Mouse (Mus musculus) stomach, embryonic 15.5 days (tissue): ENCODE results near the gene Unc45b. TPM values are rescaled to one million over a fixed set of nuclear protein-coding genes. Genes with fewer than 3 reads are reported as not detected.
"Not testable (repeated sequence)": the region's sequence is repeated elsewhere in the genome, so short reads cannot be mapped to it uniquely, and the experiment has no call there.

ENCODE experiments used
- ATAC-seq: fragments of 200-750 bp; cut with Nextera tagmentation; 2 replicates; pipeline ENCODE4 v1.8.0; 2017; ENCODE audit warnings: low read depth, moderate number of reproducible peaks, moderate TSS enrichment; ENCODE audit not compliant: insufficient read depth, low FRiP score
- H3K27ac ChIP-seq: fragments of 300-500 bp; sonication (generic); 2 replicates; pipeline ENCODE4 v1.5.1; 2015; ENCODE audit warnings: mild to moderate bottlenecking, inconsistent platforms
- H3K27me3 ChIP-seq: fragments of 300-500 bp; sonication (generic); replicated peaks from 2 replicates; pipeline ENCODE4 v1.6.1; 2015; ENCODE audit warnings: inconsistent platforms
- H3K36me3 ChIP-seq: fragments of 300-500 bp; sonication (generic); 2 replicates; pipeline ENCODE4 v1.6.1; 2015; ENCODE audit warnings: inconsistent platforms
- H3K4me1 ChIP-seq: fragments of 300-500 bp; sonication (generic); 2 replicates; pipeline ENCODE4 v1.6.1; 2015; ENCODE audit warnings: inconsistent platforms
- H3K4me2 ChIP-seq: fragments of 300-500 bp; sonication (generic); 2 replicates; pipeline ENCODE4 v1.6.1; 2015; ENCODE audit warnings: mild to moderate bottlenecking, inconsistent platforms
- H3K4me3 ChIP-seq: fragments of 300-500 bp; sonication (generic); replicated peaks from 2 replicates; pipeline ENCODE4 v1.5.1; 2015; ENCODE audit warnings: inconsistent platforms
- H3K9ac ChIP-seq: fragments of 300-500 bp; sonication (generic); 2 replicates; pipeline ENCODE4 v1.6.1; 2015; ENCODE audit warnings: inconsistent platforms
- H3K9me3 ChIP-seq: fragments of 300-500 bp; sonication (generic); 2 replicates; pipeline ENCODE4 v1.6.1; 2016; ENCODE audit warnings: inconsistent platforms
- WGBS: fragments of 180-500 bp; shearing (Covaris S2); methylation state at CpG from one replicate; pipeline ENCODE4 v1.1.7; 2015; 5-methylcytosine and 5-hydroxymethylcytosine counted together
- polyA plus RNA-seq: library from polyadenylated mRNA; unstranded; fragments of >200 nt; fragmentation: Nextera tagmentation; extraction: Ambion mirVana; gene quantifications from 2 replicates; pipeline ENCODE4 v1.2.1, GENCODE M21; 2015

The Unc45b gene
- polyA plus RNA-seq, 1 experiment from 2014 or later, result 2.6 TPM

- H3K4me3 ChIP-seq, result no peak overlapping the region
- no peak overlapping the region for H3K9ac ChIP-seq
- no peak overlapping the region for H3K4me2 ChIP-seq
- ATAC-seq, result no peak
- H3K9me3 ChIP-seq, result no peaks in the 10 kb centered on the region
- H3K36me3 ChIP-seq, result peaks cover 50% of the 10 kb centered on the region
- no peaks in the 10 kb centered on the region for H3K4me1 ChIP-seq
- 91% methylated on average over 20 of the region's 20 CpGs for WGBS
- H3K27me3 ChIP-seq, result no peaks in the 10 kb centered on the region
- no peak overlapping the region for H3K27ac ChIP-seq
These were observed 8.6 kb upstream of the Unc45b start for GRCm38 (mm10) chr11:82901606-82902310.

GRCm38 (mm10) chr11:82904952-82905351, 5.4 kb upstream of the Unc45b start:
- no peak overlapping the region for H3K4me2 ChIP-seq
- no peak overlapping the region for H3K9ac ChIP-seq
- H3K27ac ChIP-seq, result no peak overlapping the region
- ATAC-seq, result no peak
- H3K4me3 ChIP-seq, result no peak overlapping the region
- no peaks in the 10 kb centered on the region for H3K9me3 ChIP-seq
- peaks cover 6% of the 10 kb centered on the region; the same call in 1 of the 2 replicates for H3K4me1 ChIP-seq
- WGBS, result 65% methylated on average over 8 of the region's 8 CpGs
- peaks cover 45% of the 10 kb centered on the region for H3K36me3 ChIP-seq
- H3K27me3 ChIP-seq, result no peaks in the 10 kb centered on the region

GRCm38 (mm10) chr11:82905816-82906215, 4.5 kb upstream of the Unc45b start:
- Histone ChIP-seq H3K4me2 (no peak overlapping the region), H3K27me3 (no peaks in the 10 kb centered on the region), H3K36me3 (peaks cover 40% of the 10 kb centered on the region), H3K4me1 (peaks cover 6% of the 10 kb centered on the region; the same call in 1 of the 2 replicates), H3K4me3 (no peak overlapping the region), H3K9me3 (no peaks in the 10 kb centered on the region), H3K27ac (no peak overlapping the region), H3K9ac (no peak overlapping the region)
- no peak for ATAC-seq
- 86% methylated on average over 5 of the region's 5 CpGs for WGBS

- Histone ChIP-seq H3K36me3 (peaks cover 26% of the 10 kb centered on the region), H3K27ac (no peak within 1 kb of the TSS)
- WGBS, result 1% methylated on average over 72 of the region's 73 CpGs
These were observed 2.4 kb upstream of the Unc45b start, which contains the start of gene Nle1 for GRCm38 (mm10) chr11:82907651-82908607. Nle1 (minus strand) TSS chr11:82908411.

GRCm38 (mm10) chr11:82908608-82908989, 1.8 kb upstream of the Unc45b start:
- H3K4me2 ChIP-seq, result peak overlapping the region; percentile 87
- no peak overlapping the region for H3K27ac ChIP-seq
- peaks cover 19% of the 10 kb centered on the region for H3K36me3 ChIP-seq
- no peaks in the 10 kb centered on the region for H3K9me3 ChIP-seq
- H3K4me3 ChIP-seq, result peak overlapping the region; percentile 85
- ATAC-seq, result no peak
- H3K27me3 ChIP-seq, result no peaks in the 10 kb centered on the region; the same call in 1 of the 2 replicates
- 48% methylated on average over 10 of the region's 10 CpGs for WGBS
- no peak overlapping the region for H3K9ac ChIP-seq
- peaks cover 6% of the 10 kb centered on the region; the same call in 1 of the 2 replicates for H3K4me1 ChIP-seq

More at GRCm38 (mm10) chr11:82907651-82908607, 2.4 kb upstream of the Unc45b start, which contains the start of gene Nle1:
- H3K9me3 ChIP-seq, result no peaks in the 10 kb centered on the region
- H3K4me1 ChIP-seq, result peaks cover 6% of the 10 kb centered on the region; the same call in 1 of the 2 replicates
- peak within 1 kb of the TSS; percentile 85 for H3K4me3 ChIP-seq
- H3K4me2 ChIP-seq, result peak within 1 kb of the TSS; percentile 87
- no peaks in the 10 kb centered on the region for H3K27me3 ChIP-seq
- H3K9ac ChIP-seq, result peak within 1 kb of the TSS; percentile 71
- ATAC-seq, result peak; percentile 52; the same call in 1 of the 2 replicates

- Histone ChIP-seq H3K36me3 (0 out of 2 replicates have a peak, but pooled peaks cover 3% of the 10 kb centered on the region), H3K9ac (no peak overlapping the region), H3K9me3 (no peaks in the 10 kb centered on the region), H3K27ac (no peak overlapping the region), H3K4me1 (peaks cover 6% of the 10 kb centered on the region; the same call in 1 of the 2 replicates), H3K27me3 (no peaks in the 10 kb centered on the region; the same call in 1 of the 2 replicates), H3K4me3 (no peak overlapping the region), H3K4me2 (no peak overlapping the region)
- 64% methylated on average over 11 of the region's 11 CpGs for WGBS
- ATAC-seq, result no peak
These were observed 484 bp downstream of the Unc45b start for GRCm38 (mm10) chr11:82910679-82911389.

GRCm38 (mm10) chr11:82914711-82915352, 4.5 kb downstream of the Unc45b start:
- Histone ChIP-seq H3K9me3 (no peaks in the 10 kb centered on the region), H3K4me1 (no peaks in the 10 kb centered on the region), H3K36me3 (no peaks in the 10 kb centered on the region), H3K4me3 (no peak overlapping the region), H3K4me2 (peak overlapping the region; percentile 39; the same call in 1 of the 2 replicates), H3K27ac (no peak overlapping the region), H3K9ac (no peak overlapping the region), H3K27me3 (no peaks in the 10 kb centered on the region; the same call in 1 of the 2 replicates)
- ATAC-seq, result peak; percentile 35; the same call in 1 of the 2 replicates
- 8% methylated on average over 16 of the region's 16 CpGs for WGBS

GRCm38 (mm10) chr11:82920768-82921167, 10.4 kb downstream of the Unc45b start:
- Histone ChIP-seq H3K9me3 (no peaks in the 10 kb centered on the region), H3K36me3 (no peaks in the 10 kb centered on the region)
- WGBS, result 46% methylated on average over 10 of the region's 10 CpGs

GRCm38 (mm10) chr11:82921691-82922090, 11.3 kb downstream of the Unc45b start:
- WGBS, result 76% methylated on average over 4 of the region's 4 CpGs
- no peaks in the 10 kb centered on the region for H3K4me1 ChIP-seq
- no peak overlapping the region for H3K4me3 ChIP-seq
- H3K4me2 ChIP-seq, result no peak overlapping the region
- H3K36me3 ChIP-seq, result no peaks in the 10 kb centered on the region
- H3K9ac ChIP-seq, result no peak overlapping the region
- no peak overlapping the region for H3K27ac ChIP-seq
- peaks cover 11% of the 10 kb centered on the region for H3K27me3 ChIP-seq
- H3K9me3 ChIP-seq, result no peaks in the 10 kb centered on the region
- no peak for ATAC-seq

More at GRCm38 (mm10) chr11:82920768-82921167, 10.4 kb downstream of the Unc45b start:
- H3K4me3 ChIP-seq, result no peak overlapping the region
- ATAC-seq, result no peak
- H3K27me3 ChIP-seq, result peaks cover 7% of the 10 kb centered on the region
- no peak overlapping the region for H3K27ac ChIP-seq
- H3K4me1 ChIP-seq, result no peaks in the 10 kb centered on the region
- H3K4me2 ChIP-seq, result no peak overlapping the region
- no peak overlapping the region for H3K9ac ChIP-seq

- peaks cover 15% of the 10 kb centered on the region for H3K27me3 ChIP-seq
- not testable (repeated sequence) for H3K36me3 ChIP-seq, H3K4me2 ChIP-seq, ATAC-seq, H3K4me3 ChIP-seq, H3K4me1 ChIP-seq, H3K9me3 ChIP-seq, H3K27ac ChIP-seq, H3K9ac ChIP-seq
- 68% methylated on average over 6 of the region's 6 CpGs for WGBS
These were observed 13.6 kb downstream of the Unc45b start for GRCm38 (mm10) chr11:82923910-82924309.
